Mouse (Mus musculus): ENCODE results near the gene Fbxo17. TPM values are rescaled to one million over a fixed set of nuclear protein-coding genes. Genes with fewer than 3 reads are reported as not detected.
A peak's percentile ranks its signal among the peaks of the same experiment; 100 is the strongest.

The Fbxo17 gene
- polyA plus RNA-seq, 1 experiment from 2014 or later: 2.3 TPM

DNA sequence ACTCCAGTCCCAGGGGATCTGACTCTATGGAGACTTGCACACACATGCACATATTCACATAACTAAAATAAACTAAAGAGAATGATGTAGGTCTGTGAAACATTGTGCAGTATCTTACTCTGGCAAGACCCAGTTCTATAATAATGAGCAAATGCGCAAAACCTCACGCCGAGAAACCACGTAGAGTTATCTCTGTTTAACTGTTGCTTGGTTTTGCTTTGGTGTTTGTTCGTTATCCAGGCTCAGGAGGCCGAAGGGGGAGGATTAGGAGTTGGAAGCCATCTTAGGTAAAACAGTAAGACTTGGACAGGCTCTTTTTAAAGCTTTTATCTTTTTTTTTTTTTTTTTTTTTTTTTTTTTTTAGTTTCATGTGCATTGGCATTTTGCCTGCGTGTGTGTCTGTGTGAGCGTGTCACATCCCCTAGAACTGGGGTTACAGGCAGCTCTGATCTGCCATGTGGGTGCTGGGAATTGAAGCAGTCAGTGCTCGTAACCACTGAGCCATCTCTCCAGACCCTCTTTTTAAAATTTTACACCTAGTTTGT lies 52.9 kb downstream of the Fbxo17 start:
- 91% methylated on average over 9 of the region's 9 CpGs for WGBS
- H3K27ac ChIP-seq: no peak overlapping the region
- H3K4me2 ChIP-seq (replicated peaks): no peak overlapping the region
- no peaks in the 10 kb centered on the region; the same call in 1 of the 2 replicates for H3K36me3 ChIP-seq (replicated peaks; ENCODE audit: control insufficient read depth, insufficient read depth)
- H3K9me3 ChIP-seq (ENCODE audit: control insufficient read depth, low read length): no peaks in the 10 kb centered on the region
- no peak for ATAC-seq (ENCODE audit: low FRiP score)
- no peak overlapping the region for H3K4me3 ChIP-seq (replicated peaks; ENCODE audit: low read length)
- no peaks in the 10 kb centered on the region for H3K27me3 ChIP-seq (ENCODE audit: control insufficient read depth, insufficient read depth, low read length)
- DNase-seq (ENCODE audit: low spot score): no peak
- H3K9ac ChIP-seq: no peak overlapping the region
- H3K4me1 ChIP-seq (replicated peaks; ENCODE audit: control insufficient read depth, insufficient read depth, low read length): peaks cover 31% of the 10 kb centered on the region

GRCm38 (mm10) chr7:28770309-28770708 lies 53.7 kb downstream of the Fbxo17 start:
- WGBS: 95% methylated on average over 3 of the region's 3 CpGs
- DNase-seq (ENCODE audit: low spot score): no peak

GRCm38 (mm10) chr7:28771867-28772266 lies 55.3 kb downstream of the Fbxo17 start:
- 93% methylated on average over 11 of the region's 11 CpGs for WGBS
- Histone ChIP-seq H3K4me2 (replicated peaks) (no peak overlapping the region), H3K27me3 (ENCODE audit: control insufficient read depth, insufficient read depth, low read length) (no peaks in the 10 kb centered on the region), H3K36me3 (replicated peaks; ENCODE audit: control insufficient read depth, insufficient read depth) (peaks cover 5% of the 10 kb centered on the region), H3K9me3 (ENCODE audit: control insufficient read depth, low read length) (no peaks in the 10 kb centered on the region), H3K9ac (no peak overlapping the region), H3K4me1 (replicated peaks; ENCODE audit: control insufficient read depth, insufficient read depth, low read length) (peaks cover 20% of the 10 kb centered on the region; the same call in 1 of the 2 replicates), H3K27ac (no peak overlapping the region), H3K4me3 (replicated peaks; ENCODE audit: low read length) (no peak overlapping the region)
- ATAC-seq (ENCODE audit: low FRiP score) (no peak), DNase-seq (ENCODE audit: low spot score) (no peak)

More at GRCm38 (mm10) chr7:28770309-28770708, 53.7 kb downstream of the Fbxo17 start:
- no peaks in the 10 kb centered on the region for H3K27me3 ChIP-seq (ENCODE audit: control insufficient read depth, insufficient read depth, low read length)
- H3K4me1 ChIP-seq (replicated peaks; ENCODE audit: control insufficient read depth, insufficient read depth, low read length): peaks cover 25% of the 10 kb centered on the region
- no peaks in the 10 kb centered on the region for H3K9me3 ChIP-seq (ENCODE audit: control insufficient read depth, low read length)
- no peak overlapping the region for H3K9ac ChIP-seq
- no peak for ATAC-seq (ENCODE audit: low FRiP score)
- no peak overlapping the region for H3K4me3 ChIP-seq (replicated peaks; ENCODE audit: low read length)
- H3K27ac ChIP-seq: no peak overlapping the region
- H3K4me2 ChIP-seq (replicated peaks): no peak overlapping the region
- H3K36me3 ChIP-seq (replicated peaks; ENCODE audit: control insufficient read depth, insufficient read depth): no peaks in the 10 kb centered on the region; the same call in 1 of the 2 replicates

DNA sequence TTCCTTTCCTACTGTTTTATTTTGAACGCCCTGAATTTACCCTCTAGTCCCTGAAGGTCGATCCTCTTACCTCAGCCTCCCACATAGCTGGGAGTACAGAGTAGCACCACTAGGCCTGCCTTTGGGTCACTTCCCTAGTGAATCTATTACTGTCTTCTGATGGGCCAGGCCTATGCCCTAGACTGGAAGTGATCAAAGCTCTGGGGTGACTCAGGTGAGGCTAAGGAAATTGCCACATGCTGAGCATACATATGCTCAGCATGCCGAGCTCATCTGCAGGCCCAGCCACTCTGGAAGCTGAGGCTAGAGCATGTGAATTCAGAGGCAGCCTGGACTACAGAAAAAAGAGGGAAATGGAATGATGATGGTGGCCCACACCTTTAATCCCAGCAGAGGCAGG lies 56.6 kb downstream of the Fbxo17 start:
- H3K4me2 ChIP-seq (replicated peaks): no peak overlapping the region
- H3K27ac ChIP-seq: no peak overlapping the region
- no peak overlapping the region for H3K4me3 ChIP-seq (replicated peaks; ENCODE audit: low read length)
- WGBS: 78% methylated on average over 3 of the region's 3 CpGs
- peaks cover 10% of the 10 kb centered on the region for H3K36me3 ChIP-seq (replicated peaks; ENCODE audit: control insufficient read depth, insufficient read depth)
- DNase-seq (ENCODE audit: low spot score): no peak
- no peak overlapping the region for H3K9ac ChIP-seq
- no peak for ATAC-seq (ENCODE audit: low FRiP score)
- no peaks in the 10 kb centered on the region for H3K27me3 ChIP-seq (ENCODE audit: control insufficient read depth, insufficient read depth, low read length)
- 0 out of 2 replicates have a peak, but pooled peaks cover 9% of the 10 kb centered on the region for H3K4me1 ChIP-seq (replicated peaks; ENCODE audit: control insufficient read depth, insufficient read depth, low read length)
- no peaks in the 10 kb centered on the region for H3K9me3 ChIP-seq (ENCODE audit: control insufficient read depth, low read length)

DNA sequence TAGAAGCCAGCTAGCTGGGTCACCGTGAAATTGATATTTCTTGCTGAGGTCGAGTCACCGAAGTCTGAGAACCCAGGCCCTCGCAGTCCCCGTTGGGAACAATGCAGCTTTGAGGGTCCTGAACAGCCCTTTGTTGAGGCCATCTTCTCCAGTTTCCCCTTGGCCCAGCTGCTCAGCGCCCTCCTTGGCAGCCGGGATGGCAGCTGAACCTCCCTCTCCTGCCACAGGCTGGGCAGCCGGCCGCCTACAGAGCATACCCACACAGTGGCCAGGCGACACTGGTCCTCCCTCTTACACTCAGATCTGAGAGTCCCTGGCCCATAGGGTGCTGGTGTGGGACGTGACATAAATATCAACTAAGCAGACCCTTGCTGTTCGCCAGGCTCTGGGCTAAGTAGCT lies 57.6 kb downstream of the Fbxo17 start:
- no peak overlapping the region for H3K4me2 ChIP-seq (replicated peaks)
- peak; percentile 56; the same call in 1 of the 2 replicates for ATAC-seq (ENCODE audit: low FRiP score)
- peak overlapping the region; percentile 3; the same call in 1 of the 2 replicates for H3K27ac ChIP-seq
- H3K9me3 ChIP-seq (ENCODE audit: control insufficient read depth, low read length): no peaks in the 10 kb centered on the region
- H3K27me3 ChIP-seq (ENCODE audit: control insufficient read depth, insufficient read depth, low read length): no peaks in the 10 kb centered on the region
- peaks cover 15% of the 10 kb centered on the region for H3K36me3 ChIP-seq (replicated peaks; ENCODE audit: control insufficient read depth, insufficient read depth)
- whole genome bisulfite sequencing: 37% methylated on average over 12 of the region's 12 CpGs
- H3K4me1 ChIP-seq (replicated peaks; ENCODE audit: control insufficient read depth, insufficient read depth, low read length): 0 out of 2 replicates have a peak, but pooled peaks cover 5% of the 10 kb centered on the region
- H3K9ac ChIP-seq: no peak overlapping the region
- no peak overlapping the region for H3K4me3 ChIP-seq (replicated peaks; ENCODE audit: low read length)
- peak; percentile 37 for DNase-seq (ENCODE audit: low spot score)

GRCm38 (mm10) chr7:28775129-28775528 lies 58.5 kb downstream of the Fbxo17 start:
- no peak for ATAC-seq (ENCODE audit: low FRiP score)
- H3K36me3 ChIP-seq (replicated peaks; ENCODE audit: control insufficient read depth, insufficient read depth): peaks cover 15% of the 10 kb centered on the region
- H3K4me1 ChIP-seq (replicated peaks; ENCODE audit: control insufficient read depth, insufficient read depth, low read length): 0 out of 2 replicates have a peak, but pooled peaks cover 5% of the 10 kb centered on the region
- no peak for DNase-seq (ENCODE audit: low spot score)
- H3K4me3 ChIP-seq (replicated peaks; ENCODE audit: low read length): no peak overlapping the region
- no peak overlapping the region for H3K27ac ChIP-seq
- no peak overlapping the region for H3K9ac ChIP-seq
- H3K4me2 ChIP-seq (replicated peaks): no peak overlapping the region
- H3K27me3 ChIP-seq (ENCODE audit: control insufficient read depth, insufficient read depth, low read length): no peaks in the 10 kb centered on the region
- H3K9me3 ChIP-seq (ENCODE audit: control insufficient read depth, low read length): no peaks in the 10 kb centered on the region
- WGBS: 78% methylated on average over 7 of the region's 7 CpGs

DNA sequence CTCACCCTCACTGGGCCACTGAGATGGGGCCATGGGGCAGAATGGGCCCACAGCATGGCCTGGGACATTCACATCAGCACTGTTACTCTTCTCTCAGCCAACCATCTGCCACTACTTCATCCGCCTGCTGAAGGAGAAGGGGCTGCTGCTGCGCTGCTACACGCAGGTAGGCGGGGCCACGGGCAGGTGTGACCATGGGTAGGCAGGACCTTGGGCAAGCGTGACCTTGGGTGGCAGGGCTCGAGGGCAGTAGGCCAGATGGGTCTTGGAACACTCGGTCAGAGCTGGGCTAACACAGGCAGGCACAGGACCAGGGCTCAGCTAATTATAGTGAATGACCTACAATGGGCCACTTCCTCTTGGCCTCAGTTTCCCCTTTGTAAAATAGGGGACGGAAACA lies 62.2 kb downstream of the Fbxo17 start:
- no peak overlapping the region for H3K4me2 ChIP-seq (replicated peaks)
- WGBS: 92% methylated on average over 9 of the region's 9 CpGs
- H3K9ac ChIP-seq: no peak overlapping the region
- no peak for DNase-seq (ENCODE audit: low spot score)
- 0 out of 2 replicates have a peak, but pooled peaks cover 5% of the 10 kb centered on the region for H3K4me1 ChIP-seq (replicated peaks; ENCODE audit: control insufficient read depth, insufficient read depth, low read length)
- H3K36me3 ChIP-seq (replicated peaks; ENCODE audit: control insufficient read depth, insufficient read depth): peaks cover 28% of the 10 kb centered on the region
- H3K27me3 ChIP-seq (ENCODE audit: control insufficient read depth, insufficient read depth, low read length): no peaks in the 10 kb centered on the region
- no peak overlapping the region for H3K27ac ChIP-seq
- H3K4me3 ChIP-seq (replicated peaks; ENCODE audit: low read length): no peak overlapping the region
- no peaks in the 10 kb centered on the region for H3K9me3 ChIP-seq (ENCODE audit: control insufficient read depth, low read length)
- ATAC-seq (ENCODE audit: low FRiP score): no peak

GRCm38 (mm10) chr7:28780067-28780658 lies 63.6 kb downstream of the Fbxo17 start:
- H3K9me3 ChIP-seq (ENCODE audit: control insufficient read depth, low read length): no peaks in the 10 kb centered on the region
- H3K4me1 ChIP-seq (replicated peaks; ENCODE audit: control insufficient read depth, insufficient read depth, low read length): no peaks in the 10 kb centered on the region
- DNase-seq (ENCODE audit: low spot score) (peak; percentile 93), ATAC-seq (ENCODE audit: low FRiP score) (peak; percentile 65; the same call in 1 of the 2 replicates)
- WGBS: 46% methylated on average over 6 of the region's 6 CpGs
- no peak overlapping the region for H3K27ac ChIP-seq
- H3K4me2 ChIP-seq (replicated peaks): no peak overlapping the region
- no peaks in the 10 kb centered on the region for H3K27me3 ChIP-seq (ENCODE audit: control insufficient read depth, insufficient read depth, low read length)
- H3K36me3 ChIP-seq (replicated peaks; ENCODE audit: control insufficient read depth, insufficient read depth): peaks cover 34% of the 10 kb centered on the region
- H3K4me3 ChIP-seq (replicated peaks; ENCODE audit: low read length): no peak overlapping the region
- H3K9ac ChIP-seq: no peak overlapping the region

DNA sequence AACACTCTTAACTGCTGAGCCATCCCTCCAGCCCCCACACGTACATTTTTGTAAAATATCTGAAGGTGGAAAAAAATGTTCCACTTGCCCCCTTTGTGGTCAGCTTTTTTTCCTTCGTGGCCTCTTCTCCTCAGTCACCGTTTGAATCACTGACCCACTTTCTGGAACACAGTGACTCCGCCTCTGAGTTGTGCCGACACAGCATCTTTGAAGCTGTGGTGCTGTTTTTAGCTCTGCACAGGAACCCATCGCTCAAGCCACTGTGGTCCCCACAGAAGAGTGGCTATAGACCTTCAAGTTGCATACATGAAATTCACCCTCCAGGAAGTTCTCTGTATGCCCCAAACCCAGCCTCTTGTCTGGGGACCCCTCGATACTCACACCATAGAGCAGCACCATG lies 64.3 kb downstream of the Fbxo17 start:
- Histone ChIP-seq H3K27me3 (ENCODE audit: control insufficient read depth, insufficient read depth, low read length) (no peaks in the 10 kb centered on the region), H3K27ac (no peak overlapping the region), H3K4me3 (replicated peaks; ENCODE audit: low read length) (no peak overlapping the region), H3K36me3 (replicated peaks; ENCODE audit: control insufficient read depth, insufficient read depth) (peaks cover 35% of the 10 kb centered on the region), H3K4me1 (replicated peaks; ENCODE audit: control insufficient read depth, insufficient read depth, low read length) (no peaks in the 10 kb centered on the region), H3K4me2 (replicated peaks) (no peak overlapping the region), H3K9ac (no peak overlapping the region), H3K9me3 (ENCODE audit: control insufficient read depth, low read length) (no peaks in the 10 kb centered on the region)
- no peak for ATAC-seq (ENCODE audit: low FRiP score)
- no peak for DNase-seq (ENCODE audit: low spot score)
- 91% methylated on average over 7 of the region's 7 CpGs for WGBS

Data from hindbrain, embryonic 14.5 days (tissue).